Mouse (Mus musculus): Measurements from ENCODE around the gene Zc2hc1c. TPM values are rescaled to one million over a fixed set of nuclear protein-coding genes. Genes with fewer than 3 reads are reported as not detected.
"Not testable (repeated sequence)": the region's sequence is repeated elsewhere in the genome, so short reads cannot be mapped to it uniquely, and the experiment has no call there.

The Zc2hc1c gene
- total RNA-seq, 2 experiments from 2014 or later, result not detected

GRCm38 (mm10) chr12:85281756-85282155, 6.6 kb upstream of the Zc2hc1c start:
- not testable (repeated sequence) for ATAC-seq (replicated peaks; ENCODE audit: poor library complexity, severe bottlenecking)

- peak; percentile 38 for ATAC-seq (replicated peaks; ENCODE audit: poor library complexity, severe bottlenecking)
These were observed 4.1 kb upstream of the Zc2hc1c start for GRCm38 (mm10) chr12:85284331-85284730.

- no peak for ATAC-seq (replicated peaks; ENCODE audit: poor library complexity, severe bottlenecking)
These were observed 3.4 kb upstream of the Zc2hc1c start for GRCm38 (mm10) chr12:85284996-85285395.

GRCm38 (mm10) chr12:85286941-85287340, 1.4 kb upstream of the Zc2hc1c start:
- ATAC-seq (replicated peaks; ENCODE audit: poor library complexity, severe bottlenecking), result peak; percentile 58

- ATAC-seq (replicated peaks; ENCODE audit: poor library complexity, severe bottlenecking), result 0 out of 2 replicates have a peak, but pooled peaks have one; percentile 15
These were observed 444 bp upstream of the Zc2hc1c start, which contains the start of gene Acyp1 for GRCm38 (mm10) chr12:85287809-85288485. Gene Acyp1 (minus strand): TSS chr12:85288438.

- no peak for ATAC-seq (replicated peaks; ENCODE audit: poor library complexity, severe bottlenecking)
These were observed 988 bp downstream of the Zc2hc1c start for GRCm38 (mm10) chr12:85289157-85290000.

GRCm38 (mm10) chr12:85290633-85291032, 2.2 kb downstream of the Zc2hc1c start:
- no peak for ATAC-seq (replicated peaks; ENCODE audit: poor library complexity, severe bottlenecking)

- no peak for ATAC-seq (replicated peaks; ENCODE audit: poor library complexity, severe bottlenecking)
These were observed 3.1 kb downstream of the Zc2hc1c start for GRCm38 (mm10) chr12:85291541-85291940.

GRCm38 (mm10) chr12:85292288-85292687, 3.9 kb downstream of the Zc2hc1c start:
- no peak for ATAC-seq (replicated peaks; ENCODE audit: poor library complexity, severe bottlenecking)

- no peak for ATAC-seq (replicated peaks; ENCODE audit: poor library complexity, severe bottlenecking)
These were observed 4.5 kb downstream of the Zc2hc1c start for GRCm38 (mm10) chr12:85292906-85293305.

- no peak for ATAC-seq (replicated peaks; ENCODE audit: poor library complexity, severe bottlenecking)
These were observed 7.1 kb downstream of the Zc2hc1c start for GRCm38 (mm10) chr12:85295506-85295905.

GRCm38 (mm10) chr12:85296915-85297314, 8.5 kb downstream of the Zc2hc1c start:
- ATAC-seq (replicated peaks; ENCODE audit: poor library complexity, severe bottlenecking), result no peak

- ATAC-seq (replicated peaks; ENCODE audit: poor library complexity, severe bottlenecking), result no peak
These were observed 9.1 kb downstream of the Zc2hc1c start for GRCm38 (mm10) chr12:85297345-85297997.

- no peak for ATAC-seq (replicated peaks; ENCODE audit: poor library complexity, severe bottlenecking)
These were observed 9.9 kb downstream of the Zc2hc1c start for GRCm38 (mm10) chr12:85298127-85298834.

GRCm38 (mm10) chr12:85298835-85299180, 10.4 kb downstream of the Zc2hc1c start:
- no peak for ATAC-seq (replicated peaks; ENCODE audit: poor library complexity, severe bottlenecking)

- ATAC-seq (replicated peaks; ENCODE audit: poor library complexity, severe bottlenecking), result no peak
These were observed 14.9 kb downstream of the Zc2hc1c start for GRCm38 (mm10) chr12:85303256-85303655.

- peak; percentile 63 for ATAC-seq (replicated peaks; ENCODE audit: poor library complexity, severe bottlenecking)
These were observed 16.3 kb downstream of the Zc2hc1c start for GRCm38 (mm10) chr12:85304725-85305124.

- ATAC-seq (replicated peaks; ENCODE audit: poor library complexity, severe bottlenecking), result peak; percentile 91
These were observed 17.0 kb downstream of the Zc2hc1c start for GRCm38 (mm10) chr12:85305247-85305892.

- ATAC-seq (replicated peaks; ENCODE audit: poor library complexity, severe bottlenecking), result no peak
These were observed 20.3 kb downstream of the Zc2hc1c start for GRCm38 (mm10) chr12:85308651-85309050.

GRCm38 (mm10) chr12:85330153-85330552, 41.8 kb downstream of the Zc2hc1c start:
- ATAC-seq (replicated peaks; ENCODE audit: poor library complexity, severe bottlenecking), result no peak
